Mouse (Mus musculus): ENCODE data around the gene Pvalb. TPM values are rescaled to one million over a fixed set of nuclear protein-coding genes. Genes with fewer than 3 reads are reported as not detected.

The Pvalb gene
- total RNA-seq, 1 experiment from 2014 or later: not detected

DNA sequence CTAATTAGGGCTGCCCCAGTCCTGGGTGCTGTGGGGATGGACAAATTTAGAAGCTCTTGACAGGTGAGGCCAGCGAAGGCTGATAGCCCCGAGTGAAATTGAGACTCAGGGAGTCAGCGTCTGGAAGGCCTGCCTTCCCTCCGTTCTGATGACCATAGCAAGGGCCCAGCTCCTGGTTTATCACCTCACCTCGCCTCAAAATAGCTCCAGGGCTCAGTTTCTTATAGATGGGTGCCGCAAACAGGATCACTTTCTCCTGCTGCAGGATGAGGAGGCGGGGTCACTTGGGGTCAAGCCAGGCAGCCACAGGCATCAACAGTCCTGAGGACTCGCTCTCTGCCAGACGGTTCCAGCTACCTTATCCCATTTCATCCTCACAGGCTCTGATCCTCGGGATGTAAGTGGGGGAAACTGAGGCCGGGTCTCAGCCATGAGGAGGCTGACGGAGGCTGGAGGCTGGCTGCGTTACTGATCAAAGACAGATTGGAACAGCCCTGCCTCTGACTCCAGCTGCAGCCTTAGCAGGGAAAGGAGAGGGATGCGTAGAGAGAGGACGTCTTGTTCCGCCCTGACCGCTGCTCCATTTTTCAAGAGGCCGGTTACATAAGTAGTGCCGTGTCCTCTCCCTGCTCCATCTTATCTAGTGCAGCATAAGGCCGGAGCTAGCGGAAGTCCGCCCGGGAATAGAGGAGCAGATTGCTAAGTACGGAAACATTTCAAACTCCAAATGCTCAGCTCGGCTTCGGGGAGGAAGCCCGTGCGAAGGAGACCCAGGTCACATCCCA lies 10.9 kb downstream of the Pvalb start:
- DNase-seq: no peak

DNA sequence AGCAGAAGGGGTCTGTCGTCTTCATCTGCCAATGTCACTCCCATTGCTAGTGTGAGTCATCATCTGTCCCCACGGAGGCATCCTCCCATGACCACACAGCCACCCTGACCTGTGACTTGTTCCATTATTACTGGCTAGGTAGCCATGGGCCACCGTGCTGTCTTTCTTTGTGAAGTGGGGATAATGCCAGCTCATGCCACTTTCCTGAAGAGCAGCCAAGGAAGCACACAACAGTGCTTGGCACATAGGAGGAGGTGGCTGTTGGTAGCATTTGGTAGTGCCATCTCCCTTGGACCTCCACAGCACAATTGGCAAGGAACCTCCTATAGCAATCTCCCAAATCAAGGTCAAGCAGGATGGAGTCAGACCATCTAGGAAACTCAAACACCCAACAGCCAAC lies 11.9 kb downstream of the Pvalb start:
- no peak for DNase-seq

DNA sequence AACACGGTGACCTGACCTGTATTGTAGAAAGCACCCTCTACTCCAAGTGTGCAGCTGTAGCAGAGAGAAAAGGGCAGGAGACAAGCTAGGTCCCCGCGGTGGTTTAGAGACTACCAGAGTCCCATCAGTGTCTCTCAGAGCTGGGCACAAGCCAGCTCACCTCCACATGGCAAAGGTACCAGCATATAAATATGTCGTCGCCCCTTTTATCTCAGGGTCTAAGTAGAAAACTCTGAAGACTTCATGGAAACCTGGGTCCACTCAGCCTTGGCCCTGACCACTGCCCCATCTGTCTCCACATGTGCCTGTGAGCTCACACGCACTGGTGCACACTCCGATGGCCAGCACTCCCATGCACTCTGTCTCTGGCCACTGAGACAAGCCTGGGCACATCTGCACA lies 16.6 kb downstream of the Pvalb start:
- DNase-seq: no peak

DNA sequence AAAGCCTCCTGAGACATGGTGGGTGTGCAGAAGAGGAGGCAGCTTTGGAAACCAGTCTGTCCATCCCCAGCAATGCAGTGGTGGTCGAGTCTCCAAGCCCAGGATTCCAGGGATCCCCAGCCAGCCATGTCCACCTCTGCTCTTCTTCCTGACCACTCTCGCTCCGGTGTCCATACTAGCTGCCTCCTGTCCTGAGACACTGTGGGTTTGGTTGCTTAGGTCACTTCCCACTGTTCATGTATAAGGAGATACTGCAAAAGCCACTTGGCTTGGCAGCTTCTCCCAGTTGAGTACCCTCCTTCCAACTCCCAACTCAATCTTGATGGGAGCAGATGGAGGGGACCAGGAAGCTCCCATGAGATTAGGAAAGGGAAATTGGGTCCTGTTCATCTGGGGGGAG lies 17.7 kb downstream of the Pvalb start:
- DNase-seq: no peak

DNA sequence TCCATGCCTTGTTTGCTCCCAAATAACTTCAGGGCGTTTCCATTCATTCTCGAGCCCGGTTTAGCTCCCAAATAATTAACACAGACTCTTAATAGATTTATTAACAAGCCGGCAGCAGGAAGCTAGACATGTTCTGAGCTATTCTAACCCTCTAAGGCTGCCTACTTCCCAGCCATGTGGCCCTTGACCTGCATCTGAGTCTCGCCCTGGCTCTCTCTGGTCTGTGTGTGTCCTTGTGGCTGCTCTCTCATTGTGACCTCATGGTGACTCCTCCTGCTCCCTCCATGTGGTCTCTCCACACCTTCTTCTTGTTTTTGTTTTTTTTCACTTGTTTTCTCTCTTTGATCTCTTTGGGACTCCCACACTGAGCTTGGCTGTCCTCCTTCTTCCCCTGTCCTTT lies 19.3 kb downstream of the Pvalb start:
- no peak for DNase-seq

DNA sequence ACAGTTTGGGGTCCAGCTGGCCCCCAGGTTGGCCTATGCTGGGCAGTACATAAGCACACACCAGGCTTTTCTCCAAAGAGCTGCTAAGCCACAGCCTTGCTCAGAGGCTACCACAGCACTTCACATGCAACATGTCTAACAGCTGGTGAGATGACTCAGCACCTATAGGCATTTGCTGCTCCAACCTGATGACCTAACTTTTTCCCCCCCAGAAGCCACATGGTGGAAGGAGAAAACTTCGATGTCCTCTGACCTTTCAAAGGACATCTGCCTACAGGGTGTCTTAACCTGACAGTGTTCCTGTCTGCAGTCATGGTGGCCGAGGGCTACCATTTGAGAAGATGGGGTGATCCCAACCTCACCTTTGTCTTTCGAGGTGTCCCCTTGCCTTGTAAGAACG lies 20.6 kb downstream of the Pvalb start:
- DNase-seq: no peak

- DNase-seq: peak; percentile 72
Observed at GRCm38 (mm10) chr15:78184855-78185254, 21.3 kb downstream of the Pvalb start.

DNA sequence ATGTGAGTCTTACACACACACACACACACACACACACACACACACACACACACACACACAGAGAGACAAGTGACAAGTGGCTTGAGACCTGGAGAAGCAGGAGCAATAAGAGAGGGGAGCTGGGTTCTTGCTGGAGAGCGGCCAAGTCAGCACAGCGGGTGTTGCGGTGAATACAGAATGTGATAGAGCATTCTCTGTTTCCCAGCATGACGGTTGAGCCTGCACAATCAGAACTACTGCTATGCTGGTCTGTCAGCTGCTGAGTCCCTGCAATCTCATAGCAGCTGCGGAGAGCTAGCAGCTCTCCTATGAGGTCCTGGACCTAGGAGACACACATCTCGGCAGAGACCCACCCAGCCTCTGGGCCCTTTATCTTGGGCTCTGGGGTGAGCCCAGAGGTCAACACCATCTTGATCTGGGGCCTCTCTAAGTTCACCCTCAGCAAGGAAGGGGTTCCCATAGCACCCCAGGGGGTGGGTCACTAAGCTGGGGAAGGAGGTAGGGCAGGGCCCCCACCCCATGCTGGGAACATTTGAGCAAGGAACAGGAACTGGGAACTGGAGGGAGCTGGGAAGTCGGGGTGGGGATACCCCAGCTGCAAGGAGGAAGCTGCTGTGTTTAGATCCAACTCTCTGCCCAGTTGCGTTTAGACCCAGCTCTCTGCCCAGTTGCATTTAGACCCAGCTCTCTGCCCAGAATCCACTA lies 24.3 kb downstream of the Pvalb start:
- peak; percentile 32 for DNase-seq

GRCm38 (mm10) chr15:78179775-78180174 lies 26.4 kb downstream of the Pvalb start:
- DNase-seq: no peak

DNA sequence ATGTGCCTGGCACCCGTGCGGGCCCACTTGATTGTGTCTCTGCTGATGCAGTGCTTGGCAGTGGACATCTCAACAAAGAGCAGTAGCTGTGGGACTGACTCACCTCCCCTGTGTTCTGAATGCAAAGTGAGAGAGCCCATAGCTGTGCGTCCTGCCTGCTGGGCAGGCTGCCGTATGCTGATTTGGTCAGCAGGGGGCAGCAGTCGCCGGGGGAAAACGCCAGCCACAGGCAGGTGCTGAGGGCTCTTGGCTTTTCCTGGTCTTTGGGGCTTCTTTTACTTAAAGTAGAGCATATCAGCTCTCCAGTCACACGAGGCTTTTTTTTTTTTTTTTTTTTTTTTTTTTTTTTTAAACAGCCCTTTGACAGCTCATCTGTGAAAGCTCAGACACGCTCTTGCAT lies 27.8 kb downstream of the Pvalb start:
- DNase-seq: peak; percentile 92

DNA sequence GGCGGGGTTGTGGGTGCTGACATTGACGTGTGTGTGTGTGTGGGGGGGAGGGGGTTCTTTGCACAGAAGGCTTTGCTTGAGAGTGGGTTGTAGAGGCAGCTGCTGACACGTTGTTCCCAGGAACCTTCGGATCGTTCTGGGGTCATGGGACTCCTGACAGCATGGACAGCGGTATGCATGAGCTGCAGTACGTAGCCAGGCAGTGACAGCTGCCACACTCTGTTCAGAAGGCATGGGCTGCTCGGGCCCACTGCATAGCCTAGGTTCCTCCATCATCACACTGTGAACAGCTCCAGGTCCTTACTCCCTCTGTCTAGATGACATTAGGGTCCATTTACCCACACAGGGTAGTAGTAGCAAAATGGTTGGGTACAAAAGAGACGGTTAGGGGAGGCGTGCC lies 28.9 kb downstream of the Pvalb start:
- no peak for DNase-seq

DNA sequence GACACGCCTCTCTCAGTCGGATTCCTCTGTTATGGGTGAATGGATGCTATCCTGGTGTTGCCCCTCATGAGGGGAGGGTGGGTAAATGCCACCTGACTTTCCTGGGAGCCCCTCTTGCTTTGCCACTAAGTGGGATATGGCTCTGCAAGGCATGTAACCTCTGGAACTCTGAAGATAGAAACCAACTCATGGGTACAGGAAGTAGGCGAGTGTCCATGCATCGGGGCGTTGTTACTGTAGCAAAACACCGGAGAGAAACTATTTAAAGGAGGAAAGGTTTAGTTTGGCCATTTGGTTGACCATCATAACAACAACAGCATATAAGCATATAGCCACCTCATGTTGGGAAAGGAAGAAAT lies 31.3 kb downstream of the Pvalb start:
- DNase-seq: no peak

DNA sequence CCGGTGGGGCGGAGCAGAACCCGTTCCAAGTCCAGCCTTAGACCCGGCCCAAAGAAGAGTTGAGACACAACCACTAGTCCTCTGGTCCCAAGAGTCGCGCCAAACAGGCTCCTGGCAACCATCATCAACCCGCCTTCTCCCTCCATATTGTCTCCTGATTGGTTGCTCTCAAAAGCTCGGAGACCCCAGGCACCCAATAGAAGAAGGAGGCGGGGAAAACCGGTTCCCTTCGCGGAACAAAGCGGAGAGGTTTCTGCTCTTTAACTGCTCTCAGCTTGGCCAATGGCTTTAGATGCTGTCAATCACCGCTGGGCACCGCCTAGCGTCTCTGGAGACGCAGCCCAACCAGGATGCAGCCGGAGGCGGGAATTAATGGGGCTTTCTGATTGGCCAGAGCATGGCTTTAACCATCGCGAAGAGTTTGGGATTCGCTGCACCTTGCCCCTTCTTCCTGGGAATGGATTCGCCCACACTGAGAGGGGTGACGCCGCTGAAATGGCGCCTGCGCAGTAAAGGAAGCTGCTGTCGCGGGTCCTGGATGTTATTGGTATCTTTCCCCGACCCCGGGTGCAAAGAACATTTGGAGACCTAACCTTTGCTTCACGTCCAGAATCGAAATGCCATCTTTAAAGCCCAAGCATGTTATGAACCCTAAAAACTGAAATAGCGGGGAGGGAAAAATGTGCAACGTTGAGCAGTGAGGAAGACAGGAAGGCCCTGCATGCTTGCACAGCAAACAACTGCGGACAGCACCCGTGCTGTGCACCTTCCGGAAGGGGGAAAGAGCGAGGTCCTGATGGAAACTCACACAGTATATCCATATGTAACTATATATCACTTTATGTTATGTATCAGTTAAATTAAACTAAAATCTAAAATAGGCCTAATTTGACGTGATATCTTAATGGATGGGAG lies 32.0 kb downstream of the Pvalb start, which contains the start of gene Ift27:
Ift27 (minus strand) TSS at position 136 of the 915 bp plus-strand sequence.
- peak; percentile 98 for DNase-seq

GRCm38 (mm10) chr15:78172899-78173817 lies 33.0 kb downstream of the Pvalb start:
- peak; percentile 20 for DNase-seq

- no peak for DNase-seq
Observed at GRCm38 (mm10) chr15:78172256-78172898, 33.8 kb downstream of the Pvalb start.

- peak; percentile 27 for DNase-seq
Observed at GRCm38 (mm10) chr15:78171651-78172050, 34.5 kb downstream of the Pvalb start.

DNA sequence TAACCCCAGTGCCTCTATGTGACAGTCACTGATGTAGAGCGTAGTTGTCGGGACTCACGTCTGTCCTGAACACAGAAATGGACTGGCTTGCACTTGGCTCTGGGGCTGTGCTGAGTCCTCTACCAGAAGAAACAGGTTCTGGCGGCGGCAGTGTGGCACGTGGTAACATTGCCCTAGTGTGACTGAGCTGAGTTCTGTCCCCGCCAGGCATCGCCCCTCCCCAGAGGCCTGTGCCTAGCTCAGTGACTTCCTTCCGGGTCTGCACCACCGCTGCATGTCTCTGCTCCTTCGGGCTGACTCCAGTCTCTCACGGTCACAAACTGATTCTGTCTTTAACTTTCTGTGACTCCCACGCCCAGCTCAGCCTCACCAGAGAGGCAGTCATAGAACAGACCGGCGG lies 35.5 kb downstream of the Pvalb start:
- DNase-seq: peak; percentile 23

GRCm38 (mm10) chr15:78169566-78169965 lies 36.6 kb downstream of the Pvalb start:
- no peak for DNase-seq

- no peak for DNase-seq
Observed at GRCm38 (mm10) chr15:78165292-78165691, 40.9 kb downstream of the Pvalb start.

- no peak for DNase-seq
Observed at GRCm38 (mm10) chr15:78164466-78164865, 41.7 kb downstream of the Pvalb start.

DNA sequence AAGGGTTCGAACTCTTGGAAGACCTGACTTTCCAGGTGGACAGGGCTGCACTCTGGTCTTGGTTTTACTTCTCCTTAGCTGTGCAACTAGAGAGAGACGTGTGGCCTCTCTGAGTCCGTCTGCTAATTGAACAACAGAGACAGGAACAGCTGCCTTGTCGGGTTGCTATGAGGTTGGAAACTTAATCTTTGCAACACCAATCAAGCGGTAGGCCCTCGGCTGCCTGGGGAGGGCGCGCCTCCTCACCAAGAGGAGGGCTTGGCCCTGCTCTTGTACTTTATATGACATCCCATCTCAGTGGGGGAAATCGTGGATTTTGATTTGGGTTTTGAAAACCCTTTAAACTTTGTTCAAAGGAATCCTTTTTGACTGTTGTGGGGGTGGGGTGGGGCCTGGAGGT lies 44.3 kb downstream of the Pvalb start:
- no peak for DNase-seq
